Mouse (Mus musculus) lung, adult 2 months (tissue): ENCODE measurements at regions not wholly inside any gene's neighbourhood (a gene's known extent, or its start where the extent isn't known, plus 50 kb on each side); places are given as distances from the start of the nearest gene placed in this dataset.

Experiments
- CTCF ChIP-seq: fragments of 200-500 bp; IDR thresholded peaks from 2 replicates; pipeline ENCODE4 v1.5.1; 2011; ENCODE audit warnings: mild to moderate bottlenecking, low read length, control low read depth; ENCODE audit not compliant: insufficient read depth
- POLR2A ChIP-seq: fragments of 200-500 bp; IDR thresholded peaks from 2 replicates; pipeline ENCODE4 v1.6.1; 2011; ENCODE audit warnings: low read depth, mild to moderate bottlenecking, control low read depth, low read length, borderline replicate concordance; ENCODE audit errors: extremely low read depth

DNA sequence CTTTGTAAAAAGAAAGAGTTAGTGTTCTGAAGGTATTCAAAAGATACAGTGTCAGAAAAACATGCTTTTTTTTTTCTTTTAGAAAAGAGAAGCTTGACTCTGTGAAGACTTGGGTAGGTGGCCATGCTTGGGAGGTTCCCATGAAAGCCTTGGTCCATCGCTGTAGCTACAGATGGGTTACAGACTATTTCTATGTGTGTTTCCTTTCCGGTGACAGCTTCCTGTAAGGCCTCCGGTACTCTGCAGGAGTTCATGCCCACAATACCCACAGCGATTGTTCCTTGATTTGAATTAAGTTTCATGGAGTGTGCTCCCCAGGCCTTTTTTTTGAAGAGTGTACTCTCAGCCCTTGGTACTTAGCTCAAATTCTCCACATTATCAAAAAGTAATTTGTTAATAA, 604.1 kb upstream of the Mef2c start:
- TF ChIP-seq POLR2A, result no peak
- no peak for TF ChIP-seq CTCF
